Mouse (Mus musculus) embryonic facial prominence, embryonic 11.5 days (tissue): ENCODE results near the gene Arid4b. TPM values are rescaled to one million over a fixed set of nuclear protein-coding genes. Genes with fewer than 3 reads are reported as not detected.

Source experiments
- ATAC-seq: fragments of 200-750 bp; cut with Nextera tagmentation; replicated peaks from 2 replicates; pipeline ENCODE4 v1.8.0; 2017; ENCODE audit warnings: low read depth; ENCODE audit not compliant: insufficient number of reproducible peaks, low FRiP score, low TSS enrichment
- DNase-seq: peaks from one replicate; pipeline ENCODE4 v3.0.0-alpha.2; 2015; ENCODE audit warnings: low spot score
- H3K27ac ChIP-seq: fragments of 300-500 bp; sonication (generic); replicated peaks from 2 replicates; pipeline ENCODE4 v1.5.1; 2014; ENCODE audit warnings: mild to moderate bottlenecking, low read depth, low read length, control low read depth
- H3K27me3 ChIP-seq: fragments of 300-500 bp; sonication (generic); 2 replicates; pipeline ENCODE4 v1.6.1; 2014; ENCODE audit warnings: mild to moderate bottlenecking, low read length, moderate library complexity, mixed read lengths; ENCODE audit not compliant: control insufficient read depth, insufficient read depth
- H3K36me3 ChIP-seq: fragments of 300-500 bp; sonication (generic); replicated peaks from 2 replicates; pipeline ENCODE4 v1.6.1; 2014; ENCODE audit warnings: low read depth, mild to moderate bottlenecking, low read length, moderate library complexity, mixed read lengths; ENCODE audit not compliant: control insufficient read depth, insufficient read depth
- H3K4me1 ChIP-seq: fragments of 300-500 bp; sonication (generic); 2 replicates; pipeline ENCODE4 v1.6.1; 2014; ENCODE audit warnings: low read length, mixed read lengths; ENCODE audit not compliant: control insufficient read depth, insufficient read depth
- H3K4me2 ChIP-seq: fragments of 300-500 bp; sonication (generic); 2 replicates; pipeline ENCODE4 v1.6.1; 2014; ENCODE audit warnings: low read depth, mild to moderate bottlenecking, control low read depth, low read length, moderate library complexity
- H3K4me3 ChIP-seq: fragments of 300-500 bp; sonication (generic); 2 replicates; pipeline ENCODE4 v1.5.1; 2014; ENCODE audit warnings: low read depth, low read length, control low read depth
- H3K9ac ChIP-seq: fragments of 300-500 bp; sonication (generic); replicated peaks from 2 replicates; pipeline ENCODE4 v1.6.1; 2014; ENCODE audit warnings: mild to moderate bottlenecking, control low read depth, low read length
- H3K9me3 ChIP-seq: fragments of 300-500 bp; sonication (generic); replicated peaks from 2 replicates; pipeline ENCODE4 v1.6.1; 2016; ENCODE audit warnings: mild to moderate bottlenecking, low read length, inconsistent platforms, mixed read lengths; ENCODE audit not compliant: control insufficient read depth
- WGBS: fragments of 180-500 bp; shearing (Covaris S2); extraction: QIAGEN DNeasy Blood & Tissue Kit; methylation state at CpG from one replicate; pipeline ENCODE4 v1.1.7; 2014; 5-methylcytosine and 5-hydroxymethylcytosine counted together
- polyA plus RNA-seq: library from polyadenylated mRNA; unstranded; fragments of >200 nt; fragmentation: Nextera tagmentation; extraction: Ambion mirVana; gene quantifications from 2 replicates; pipeline ENCODE4 v1.2.1, GENCODE M21; 2014

Arid4b gene
- polyA plus RNA-seq, 1 experiment from 2014 or later, result 85.0 TPM

- WGBS, result 92% methylated on average over 3 of the region's 3 CpGs
- no peaks in the 10 kb centered on the region for H3K9me3 ChIP-seq
- no peak for ATAC-seq
These were observed 116.6 kb downstream of the Arid4b start for GRCm38 (mm10) chr13:14179669-14180068.

GRCm38 (mm10) chr13:14245946-14246345, 182.9 kb downstream of the Arid4b start:
- no peaks in the 10 kb centered on the region for H3K4me1 ChIP-seq
- 50% methylated on average over 2 of the region's 2 CpGs for WGBS
- no peak overlapping the region for H3K9ac ChIP-seq
- no peaks in the 10 kb centered on the region for H3K9me3 ChIP-seq
- H3K4me3 ChIP-seq, result no peak overlapping the region
- H3K27ac ChIP-seq, result no peak overlapping the region
- no peak overlapping the region for H3K4me2 ChIP-seq
- DNase-seq (no peak), ATAC-seq (no peak)
- no peaks in the 10 kb centered on the region for H3K27me3 ChIP-seq
- no peaks in the 10 kb centered on the region for H3K36me3 ChIP-seq

More at GRCm38 (mm10) chr13:14179669-14180068, 116.6 kb downstream of the Arid4b start:
- no peaks in the 10 kb centered on the region for H3K27me3 ChIP-seq
- no peak overlapping the region for H3K27ac ChIP-seq
- H3K4me3 ChIP-seq, result no peak overlapping the region
- H3K36me3 ChIP-seq, result no peaks in the 10 kb centered on the region
- no peak overlapping the region for H3K9ac ChIP-seq
- H3K4me2 ChIP-seq, result no peak overlapping the region
- DNase-seq, result no peak
- no peaks in the 10 kb centered on the region for H3K4me1 ChIP-seq

Other genes starting within 250 kb of the Arid4b start
- 45.9 and 55.5 TPM in 2 replicates for gene B3galnt2, start 108.8 kb upstream of the Arid4b start, polyA plus RNA-seq
- 57.4 and 67.7 TPM in 2 replicates for gene Tbce, start 23.6 kb upstream of the Arid4b start, polyA plus RNA-seq
- 69.9 and 75.6 TPM in 2 replicates for gene Ggps1, start 256 bp downstream of the Arid4b start, polyA plus RNA-seq